Mouse (Mus musculus) midbrain, embryonic 11.5 days (tissue): Measurements from ENCODE around the gene Cep152. TPM values are rescaled to one million over a fixed set of nuclear protein-coding genes. Genes with fewer than 3 reads are reported as not detected.

Source experiments
- ATAC-seq: fragments of 200-750 bp; cut with Nextera tagmentation; 2 replicates; pipeline ENCODE4 v1.8.0; 2017; ENCODE audit warnings: moderate TSS enrichment, moderate library complexity; ENCODE audit not compliant: low FRiP score
- DNase-seq: peaks from one replicate; pipeline ENCODE4 v3.0.0; 2015; ENCODE audit warnings: low spot score; ENCODE audit errors: missing footprints
- H3K27ac ChIP-seq: fragments of 300-500 bp; sonication (generic); 2 replicates; pipeline ENCODE4 v1.5.1; 2014; ENCODE audit warnings: low read depth, low read length
- H3K27me3 ChIP-seq: fragments of 300-500 bp; sonication (generic); 2 replicates; pipeline ENCODE4 v1.6.1; 2014; ENCODE audit warnings: mild to moderate bottlenecking, low read length, moderate library complexity, mixed read lengths; ENCODE audit not compliant: control insufficient read depth, insufficient read depth
- H3K36me3 ChIP-seq: fragments of 300-500 bp; sonication (generic); 2 replicates; pipeline ENCODE4 v1.6.1; 2014; ENCODE audit warnings: mild to moderate bottlenecking, low read length, moderate library complexity, mixed read lengths; ENCODE audit not compliant: control insufficient read depth, insufficient read depth
- H3K4me1 ChIP-seq: fragments of 300-500 bp; sonication (generic); 2 replicates; pipeline ENCODE4 v1.6.1; 2014; ENCODE audit warnings: low read length; ENCODE audit not compliant: control insufficient read depth, insufficient read depth
- H3K4me2 ChIP-seq: fragments of 300-500 bp; sonication (generic); 2 replicates; pipeline ENCODE4 v1.6.1; 2014; ENCODE audit warnings: mild to moderate bottlenecking, moderate library complexity
- H3K4me3 ChIP-seq: fragments of 300-500 bp; sonication (generic); 2 replicates; pipeline ENCODE4 v1.5.1; 2014; ENCODE audit warnings: low read depth, low read length
- H3K9ac ChIP-seq: fragments of 300-500 bp; sonication (generic); 2 replicates; pipeline ENCODE4 v1.6.1; 2014; ENCODE audit warnings: low read length
- H3K9me3 ChIP-seq: fragments of 300-500 bp; sonication (generic); 2 replicates; pipeline ENCODE4 v1.6.1; 2016; ENCODE audit warnings: low read length; ENCODE audit not compliant: control insufficient read depth
- WGBS: fragments of 180-500 bp; shearing (Covaris S2); extraction: QIAGEN DNeasy Blood & Tissue Kit; methylation state at CpG from one replicate; pipeline ENCODE4 v1.1.7; 2014; 5-methylcytosine and 5-hydroxymethylcytosine counted together
- polyA plus RNA-seq: library from polyadenylated mRNA; unstranded; fragments of >200 nt; fragmentation: Nextera tagmentation; extraction: Ambion mirVana; gene quantifications from 2 replicates; pipeline ENCODE4 v1.2.1, GENCODE M21; 2014

Gene Cep152
- polyA plus RNA-seq, 1 experiment from 2014 or later = 8.2 TPM

DNA sequence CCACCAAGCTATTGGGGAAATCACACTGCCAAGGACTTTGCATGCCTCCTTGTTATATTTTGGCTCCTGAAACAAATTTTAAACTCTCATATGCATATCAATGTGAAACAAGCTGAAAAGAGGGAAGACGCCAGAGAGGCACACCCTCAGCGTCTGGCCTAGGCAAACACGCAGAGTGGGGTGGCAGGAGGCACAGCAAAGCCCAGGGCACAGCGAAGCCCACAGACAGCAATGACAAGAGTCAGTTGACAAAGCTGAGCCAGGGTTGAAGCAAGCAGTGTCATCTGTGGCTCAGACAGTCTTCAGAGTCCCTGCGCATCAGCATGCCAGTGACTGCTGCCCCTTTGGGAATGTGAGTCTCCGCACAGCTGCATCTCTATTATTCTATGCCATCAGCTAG is 20.0 kb upstream of the Cep152 start:
- H3K36me3 ChIP-seq = no peaks in the 10 kb centered on the region
- H3K9me3 ChIP-seq = no peaks in the 10 kb centered on the region
- DNase-seq = no peak
- no peak overlapping the region for H3K27ac ChIP-seq
- no peak overlapping the region for H3K4me3 ChIP-seq
- no peaks in the 10 kb centered on the region for H3K27me3 ChIP-seq
- 80% methylated on average over 6 of the region's 6 CpGs for WGBS
- H3K4me2 ChIP-seq = no peak overlapping the region
- no peak for ATAC-seq
- H3K9ac ChIP-seq = no peak overlapping the region
- H3K4me1 ChIP-seq = no peaks in the 10 kb centered on the region

DNA sequence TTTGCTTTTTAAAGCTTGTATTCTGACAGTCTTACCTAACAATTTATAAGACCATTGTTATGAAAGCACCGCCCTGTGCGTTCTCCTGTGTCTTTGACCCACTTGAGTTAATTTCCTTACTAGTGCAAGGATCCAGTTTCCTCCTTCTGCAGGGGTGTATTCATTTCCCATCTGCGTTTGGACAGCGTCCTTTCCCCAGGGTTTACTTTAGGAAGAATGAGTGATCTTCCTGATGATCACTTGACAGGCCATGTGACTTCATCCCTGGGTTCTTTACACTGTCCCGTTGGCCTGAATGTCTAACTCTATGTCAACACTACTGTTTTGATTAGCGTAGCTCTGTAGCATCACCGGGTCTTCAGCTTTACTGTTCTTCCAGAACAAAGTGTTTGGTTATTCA is 12.4 kb upstream of the Cep152 start:
- H3K9ac ChIP-seq = no peak overlapping the region
- H3K9me3 ChIP-seq = no peaks in the 10 kb centered on the region
- no peak overlapping the region for H3K4me3 ChIP-seq
- H3K4me1 ChIP-seq = no peaks in the 10 kb centered on the region
- H3K27ac ChIP-seq = no peak overlapping the region
- H3K4me2 ChIP-seq = no peak overlapping the region
- no peaks in the 10 kb centered on the region for H3K36me3 ChIP-seq
- 86% methylated on average over 7 of the region's 7 CpGs for WGBS
- no peak for ATAC-seq
- H3K27me3 ChIP-seq = no peaks in the 10 kb centered on the region
- DNase-seq = peak; percentile 77

DNA sequence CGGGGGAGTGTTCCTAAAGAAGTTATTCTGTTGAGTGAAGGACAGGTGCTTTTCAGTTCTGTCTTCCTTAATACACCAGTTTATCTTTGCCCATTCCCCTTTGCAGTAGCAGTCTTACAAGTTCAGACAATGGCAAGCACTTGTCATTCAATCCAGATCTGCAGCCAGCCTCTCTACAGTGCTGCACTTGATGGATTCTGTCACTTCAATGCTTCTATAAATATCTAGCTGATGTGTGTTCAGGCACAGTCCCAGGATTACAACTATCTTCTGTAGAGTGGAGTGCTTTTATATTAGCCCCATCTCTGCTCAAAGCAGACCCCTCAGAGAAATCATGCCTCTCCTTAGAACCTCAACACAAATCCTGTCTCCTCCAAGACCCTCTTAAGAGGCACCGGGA is 5.1 kb upstream of the Cep152 start:
- H3K27ac ChIP-seq = no peak overlapping the region
- no peaks in the 10 kb centered on the region for H3K9me3 ChIP-seq
- no peaks in the 10 kb centered on the region for H3K36me3 ChIP-seq
- H3K27me3 ChIP-seq = no peaks in the 10 kb centered on the region
- DNase-seq (no peak), ATAC-seq (no peak)
- H3K4me2 ChIP-seq = no peak overlapping the region
- 98% methylated on average over 2 of the region's 2 CpGs for WGBS
- H3K9ac ChIP-seq = no peak overlapping the region
- peaks cover 2% of the 10 kb centered on the region; the same call in 1 of the 2 replicates for H3K4me1 ChIP-seq
- no peak overlapping the region for H3K4me3 ChIP-seq

DNA sequence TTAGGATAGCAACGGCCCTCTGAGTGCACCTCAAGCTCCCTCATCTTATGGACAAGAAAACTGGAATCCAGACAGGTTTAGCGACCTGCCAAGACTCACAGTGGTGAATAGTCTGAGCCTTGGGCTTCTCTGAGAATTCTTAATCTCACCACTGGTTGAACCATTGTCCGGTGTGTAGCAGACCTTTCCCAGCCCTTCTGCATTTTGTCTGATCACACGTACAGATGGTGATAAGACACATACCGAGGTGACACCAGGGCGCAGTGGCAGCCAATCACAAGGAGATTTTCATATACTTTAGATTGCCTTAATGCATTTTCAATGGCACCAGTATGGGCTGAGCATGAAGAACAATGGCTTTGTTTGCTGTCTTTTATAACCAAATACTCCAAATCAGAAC is 3.6 kb upstream of the Cep152 start:
- DNase-seq = no peak
- Histone ChIP-seq H3K27me3 (no peaks in the 10 kb centered on the region), H3K9me3 (no peaks in the 10 kb centered on the region), H3K27ac (no peak overlapping the region), H3K4me1 (peaks cover 12% of the 10 kb centered on the region), H3K9ac (no peak overlapping the region), H3K4me3 (no peak overlapping the region), H3K4me2 (no peak overlapping the region), H3K36me3 (no peaks in the 10 kb centered on the region)
- 90% methylated on average over 6 of the region's 6 CpGs for WGBS
- no peak for ATAC-seq

DNA sequence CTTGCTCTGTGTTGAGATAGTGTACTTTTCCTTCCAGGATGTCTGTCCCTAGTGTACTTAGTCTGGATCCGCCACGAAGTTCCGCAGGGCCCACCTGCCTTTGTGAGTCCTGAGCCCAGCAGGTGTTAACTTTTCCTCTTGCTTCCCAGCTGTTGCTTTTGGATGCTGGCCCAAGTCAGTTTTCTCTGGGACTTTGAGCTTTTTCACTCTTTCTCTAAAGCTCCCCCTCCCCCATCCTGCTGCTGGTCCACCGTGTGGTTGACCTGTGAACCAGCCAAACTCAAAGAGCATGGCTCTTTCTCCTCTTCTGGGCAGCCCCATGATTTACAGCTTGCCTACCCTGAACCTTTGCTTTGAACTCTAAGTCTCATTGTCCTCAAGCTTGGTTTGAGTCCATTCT is 1.6 kb upstream of the Cep152 start:
- Histone ChIP-seq H3K27ac (no peak overlapping the region), H3K4me3 (no peak overlapping the region), H3K27me3 (no peaks in the 10 kb centered on the region), H3K4me1 (peaks cover 16% of the 10 kb centered on the region), H3K36me3 (no peaks in the 10 kb centered on the region), H3K9ac (no peak overlapping the region), H3K9me3 (no peaks in the 10 kb centered on the region), H3K4me2 (no peak overlapping the region)
- ATAC-seq (no peak), DNase-seq (no peak)
- 85% methylated on average over 4 of the region's 4 CpGs for WGBS

DNA sequence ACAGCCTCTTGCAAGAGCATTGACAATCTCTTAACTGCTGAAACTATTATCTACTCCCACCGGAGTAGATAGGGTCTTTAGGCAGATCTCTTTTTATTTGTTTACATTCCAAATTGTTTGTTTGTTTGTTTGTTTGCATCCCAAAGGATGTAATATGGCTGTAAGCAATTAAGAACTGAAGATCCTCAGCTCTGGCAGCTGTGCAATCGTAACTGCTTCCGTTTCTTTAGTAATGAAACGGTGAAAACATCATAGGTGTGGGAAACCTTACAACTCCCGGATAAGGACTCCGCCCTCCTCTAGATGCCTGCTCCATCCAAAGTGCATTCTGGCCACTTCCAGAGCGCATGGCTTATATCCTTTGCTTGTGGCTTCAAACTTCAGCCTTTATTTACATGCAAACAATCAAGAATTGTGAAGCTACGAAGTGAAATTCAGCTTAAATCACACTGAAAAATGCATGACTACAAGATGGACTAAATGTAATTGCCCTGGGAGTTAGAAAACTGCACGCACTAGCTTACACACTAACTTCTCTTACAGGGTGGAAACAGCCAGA is 707 bp downstream of the Cep152 start:
- peak overlapping the region; percentile 57 for H3K4me2 ChIP-seq
- H3K36me3 ChIP-seq = peaks cover 3% of the 10 kb centered on the region; the same call in 1 of the 2 replicates
- ATAC-seq (no peak), DNase-seq (peak; percentile 88)
- peak overlapping the region; percentile 78 for H3K4me3 ChIP-seq
- H3K27ac ChIP-seq = no peak overlapping the region
- H3K27me3 ChIP-seq = no peaks in the 10 kb centered on the region
- H3K9me3 ChIP-seq = no peaks in the 10 kb centered on the region
- WGBS = 20% methylated on average over 9 of the region's 9 CpGs
- H3K4me1 ChIP-seq = peaks cover 16% of the 10 kb centered on the region
- peak overlapping the region; percentile 80 for H3K9ac ChIP-seq

DNA sequence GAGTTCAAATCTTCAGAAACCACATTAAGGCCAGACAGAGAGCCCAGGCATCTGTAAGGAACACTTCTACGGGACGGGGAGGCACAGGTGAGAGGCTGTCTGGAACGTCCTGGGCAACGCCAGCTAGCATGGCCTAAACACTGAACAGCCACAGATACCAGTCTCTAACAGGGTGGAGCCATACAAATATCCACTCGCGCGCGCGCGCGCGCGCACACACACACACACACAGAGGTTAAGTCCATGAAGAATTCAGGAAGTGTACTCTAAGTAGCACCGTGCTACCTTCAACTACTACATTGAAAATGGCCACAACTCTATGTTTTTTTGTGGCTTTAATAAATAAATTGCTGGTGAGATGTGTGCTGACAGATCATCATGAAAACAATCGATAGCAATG is 1.7 kb downstream of the Cep152 start:
- Histone ChIP-seq H3K4me3 (no peak overlapping the region), H3K4me1 (peaks cover 16% of the 10 kb centered on the region), H3K27ac (no peak overlapping the region), H3K27me3 (no peaks in the 10 kb centered on the region), H3K9ac (no peak overlapping the region), H3K9me3 (no peaks in the 10 kb centered on the region), H3K4me2 (0 out of 2 replicates have a peak overlapping the region, but pooled peaks have one; percentile 57), H3K36me3 (peaks cover 9% of the 10 kb centered on the region; the same call in 1 of the 2 replicates)
- no peak for DNase-seq
- WGBS = 97% methylated on average over 15 of the region's 15 CpGs
- no peak for ATAC-seq

DNA sequence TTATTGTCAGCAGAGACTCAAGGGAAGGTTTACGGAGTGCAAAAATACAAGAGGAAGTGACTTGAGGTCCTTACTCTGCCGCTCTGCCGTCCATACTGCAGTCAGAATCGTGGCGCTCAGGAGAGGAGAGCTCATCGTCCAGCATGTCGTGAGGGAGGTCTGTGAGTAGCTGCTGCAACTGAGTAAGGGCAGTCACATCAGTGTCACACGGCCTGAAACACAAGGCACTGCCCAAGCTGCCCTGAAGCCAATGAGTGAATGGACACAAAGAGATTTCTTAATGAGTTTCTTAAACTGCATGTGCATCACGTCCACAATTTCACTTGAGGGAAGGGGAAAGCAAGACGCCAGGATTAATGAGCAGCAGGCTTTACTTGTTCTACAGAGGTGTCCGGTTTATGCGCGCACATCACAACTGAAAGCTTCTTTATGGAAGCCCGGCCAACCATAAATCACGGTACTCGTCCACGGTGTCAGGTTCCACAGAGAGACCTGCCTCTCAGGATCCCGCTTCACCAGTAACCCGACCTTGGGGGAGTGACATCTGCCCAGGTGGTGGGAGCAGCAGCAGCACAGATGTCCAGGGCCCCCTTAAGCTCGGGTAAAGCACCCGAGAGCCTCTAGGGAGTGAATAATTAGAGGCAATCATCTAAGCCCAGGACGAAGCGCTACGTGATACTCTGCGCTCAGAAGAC is 4.6 kb downstream of the Cep152 start:
- Histone ChIP-seq H3K9me3 (no peaks in the 10 kb centered on the region), H3K9ac (no peak overlapping the region), H3K27ac (no peak overlapping the region), H3K27me3 (no peaks in the 10 kb centered on the region), H3K4me3 (no peak overlapping the region), H3K36me3 (peaks cover 12% of the 10 kb centered on the region; the same call in 1 of the 2 replicates), H3K4me2 (no peak overlapping the region), H3K4me1 (peaks cover 14% of the 10 kb centered on the region)
- 53% methylated on average over 25 of the region's 25 CpGs for WGBS
- ATAC-seq (no peak), DNase-seq (peak; percentile 81)

DNA sequence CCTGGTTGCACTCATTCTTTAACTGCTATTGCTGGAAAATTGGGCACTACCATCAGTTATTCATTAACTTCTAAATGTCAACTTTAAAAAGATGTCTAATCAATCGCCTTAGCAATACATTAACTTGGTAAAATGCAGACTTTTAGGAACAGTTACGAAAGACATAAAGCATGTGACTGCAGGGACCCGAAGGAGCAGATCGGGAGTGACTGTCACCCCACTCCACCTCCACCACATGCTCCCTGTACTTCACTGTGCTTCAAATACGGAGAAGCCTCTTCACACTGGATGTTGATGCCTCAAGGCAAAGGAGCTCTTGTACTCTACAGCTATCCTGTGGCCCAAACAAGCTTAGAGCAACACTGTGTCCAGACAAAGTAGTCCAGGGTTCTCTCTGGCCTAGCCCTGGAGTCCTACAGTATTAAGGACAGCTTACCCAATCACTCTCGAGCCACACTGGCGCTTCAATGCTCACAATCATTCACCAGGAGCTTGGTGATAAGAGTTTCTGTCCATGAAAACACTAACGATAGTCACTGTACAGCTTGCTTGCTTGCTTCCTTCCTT is 9.0 kb downstream of the Cep152 start:
- Histone ChIP-seq H3K4me3 (no peak overlapping the region), H3K27ac (no peak overlapping the region), H3K27me3 (no peaks in the 10 kb centered on the region), H3K36me3 (peaks cover 19% of the 10 kb centered on the region; the same call in 1 of the 2 replicates), H3K9me3 (no peaks in the 10 kb centered on the region), H3K4me2 (no peak overlapping the region), H3K4me1 (no peaks in the 10 kb centered on the region), H3K9ac (no peak overlapping the region)
- DNase-seq (no peak), ATAC-seq (no peak)
- 92% methylated on average over 8 of the region's 8 CpGs for WGBS
